Mouse (Mus musculus) embryo, embryonic 11.5 days (tissue): ENCODE data around the gene Anxa2.

Experiments
- DNase-seq: peaks from one replicate; pipeline ENCODE4 v3.0.0-alpha.2; 2012; ENCODE audit warnings: low read depth, low spot score

The Anxa2 gene

DNA sequence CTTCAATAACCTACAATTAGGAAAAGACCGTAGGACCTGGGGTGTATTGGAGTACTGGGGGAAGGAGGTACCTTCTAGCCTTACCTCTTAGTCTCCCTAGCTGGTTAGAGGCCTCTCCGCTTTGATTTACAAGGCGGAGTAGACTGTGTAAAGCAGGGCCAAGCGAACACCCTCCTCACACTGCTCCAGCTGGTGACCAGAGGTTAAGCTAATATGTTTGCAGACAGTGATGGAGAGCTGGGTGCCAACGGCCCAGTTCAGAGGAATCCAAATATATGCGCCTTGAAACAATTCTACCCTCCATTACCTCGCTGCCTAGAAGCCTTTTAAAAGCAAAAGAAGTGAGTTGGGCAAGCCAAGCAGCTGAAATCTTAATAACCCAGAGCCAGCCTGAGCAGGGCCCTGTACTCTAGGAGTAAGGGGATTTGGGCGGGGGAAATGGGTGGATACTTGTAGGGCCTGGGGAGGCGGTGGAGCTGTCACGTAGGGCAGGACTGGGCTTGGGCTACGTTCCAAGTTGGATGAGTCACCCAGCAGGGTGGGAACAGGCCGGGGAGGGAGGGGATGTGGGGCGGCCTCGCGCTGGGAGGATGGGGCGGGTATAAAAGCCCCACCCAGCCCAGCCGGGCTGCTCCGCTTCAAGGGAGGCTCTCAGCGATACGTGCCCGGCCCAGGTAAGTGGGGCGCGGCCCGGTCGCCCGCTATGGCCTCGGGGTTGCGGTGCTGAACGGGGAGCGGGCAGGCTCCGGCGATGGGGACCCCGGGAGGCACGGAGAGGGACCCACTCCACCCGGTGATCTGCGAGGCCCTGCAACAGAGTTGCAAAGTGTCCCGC is at the start of gene Anxa2:
Gene Anxa2 (plus strand): TSS at position 555 of the 835 bp plus-strand sequence.
- peak; percentile 62 for DNase-seq

DNA sequence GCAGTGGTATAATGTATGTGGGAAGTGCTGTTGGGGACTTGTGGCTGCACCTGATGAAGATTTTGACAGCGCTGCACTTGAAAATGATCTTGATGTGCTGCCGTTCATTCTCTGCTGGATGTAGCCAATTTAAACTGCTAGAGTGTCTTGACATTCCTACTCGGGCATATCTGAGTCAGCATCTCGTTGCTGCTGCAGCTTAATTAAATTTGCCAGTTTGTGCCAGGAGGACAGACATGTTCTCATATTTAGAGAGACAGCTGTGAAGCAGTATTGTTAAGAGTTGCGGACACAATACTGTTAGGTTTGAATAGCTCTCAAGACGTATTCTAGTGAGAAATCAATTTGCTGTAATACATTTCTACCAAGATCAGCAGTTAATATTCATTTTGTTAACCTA is 48.7 kb upstream of the Anxa2 start:
- no peak for DNase-seq

DNA sequence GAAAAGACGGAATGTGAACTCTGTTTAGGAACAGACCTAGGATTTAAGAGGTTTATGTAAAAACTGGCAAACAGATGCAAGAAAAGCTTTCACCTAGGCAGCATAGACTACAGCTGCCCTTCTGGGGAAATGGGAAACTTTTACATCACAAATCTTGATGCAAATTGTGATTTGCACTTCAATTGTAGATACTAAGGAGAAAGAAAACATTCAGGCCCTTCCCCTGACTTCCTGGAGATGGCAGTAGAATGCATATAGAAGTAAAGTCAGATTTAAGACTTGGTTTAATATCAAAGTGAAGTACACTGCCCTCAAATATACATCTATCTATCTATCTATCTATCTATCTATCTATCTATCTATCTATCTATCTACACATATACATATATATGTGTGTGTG is 33.9 kb upstream of the Anxa2 start:
- DNase-seq = no peak

DNA sequence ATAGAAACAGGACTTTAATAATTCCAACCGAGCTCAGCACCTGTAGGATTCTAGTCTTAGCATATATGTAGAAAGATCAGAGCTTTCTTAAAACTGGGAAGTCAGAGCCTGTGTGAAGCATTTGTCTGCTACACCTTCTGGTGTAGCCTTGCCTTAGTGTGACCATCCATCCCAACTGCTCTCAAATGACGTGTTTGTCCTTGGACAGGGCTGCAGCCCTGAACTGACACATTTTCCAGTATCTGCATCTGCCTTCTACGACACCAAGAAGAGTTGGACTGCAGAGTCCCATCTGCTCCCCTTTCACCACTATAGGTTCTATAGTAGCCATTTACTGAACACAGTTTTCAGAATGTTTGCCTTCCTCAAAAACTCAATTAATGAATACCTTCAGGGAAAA is 22.9 kb upstream of the Anxa2 start:
- DNase-seq = no peak

DNA sequence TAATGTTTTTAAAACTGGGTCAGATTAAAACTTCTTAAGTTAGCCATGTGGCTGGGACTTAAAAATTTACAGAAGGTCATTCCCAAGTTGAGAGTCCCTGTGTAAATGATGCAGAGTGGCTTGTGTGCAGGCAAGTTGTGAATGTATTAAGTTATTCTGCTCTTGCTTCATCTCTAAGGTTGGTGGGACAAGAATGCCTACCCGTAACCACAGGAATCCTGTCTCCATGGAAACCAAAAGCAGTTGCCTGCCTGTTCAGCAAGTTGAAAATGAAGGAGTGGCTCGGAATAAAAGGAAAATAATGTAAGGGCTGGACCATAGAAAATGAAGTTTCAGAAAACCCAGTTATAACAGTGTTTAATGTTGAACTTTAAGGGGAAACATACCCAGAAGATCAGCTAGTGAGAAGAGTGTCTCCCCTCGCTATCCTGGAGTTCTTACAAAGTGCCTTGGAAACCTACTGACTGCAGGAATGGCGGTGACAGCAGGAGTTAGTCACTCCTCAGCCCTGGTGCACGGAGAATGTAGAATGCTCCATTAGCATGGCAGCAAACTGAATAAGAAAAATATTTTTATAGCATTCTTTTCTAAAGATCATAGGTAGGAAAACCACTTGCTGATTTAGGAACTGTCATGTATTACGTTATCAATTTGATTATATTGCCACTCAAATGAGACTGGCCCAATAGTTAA is 21.4 kb upstream of the Anxa2 start:
- no peak for DNase-seq

DNA sequence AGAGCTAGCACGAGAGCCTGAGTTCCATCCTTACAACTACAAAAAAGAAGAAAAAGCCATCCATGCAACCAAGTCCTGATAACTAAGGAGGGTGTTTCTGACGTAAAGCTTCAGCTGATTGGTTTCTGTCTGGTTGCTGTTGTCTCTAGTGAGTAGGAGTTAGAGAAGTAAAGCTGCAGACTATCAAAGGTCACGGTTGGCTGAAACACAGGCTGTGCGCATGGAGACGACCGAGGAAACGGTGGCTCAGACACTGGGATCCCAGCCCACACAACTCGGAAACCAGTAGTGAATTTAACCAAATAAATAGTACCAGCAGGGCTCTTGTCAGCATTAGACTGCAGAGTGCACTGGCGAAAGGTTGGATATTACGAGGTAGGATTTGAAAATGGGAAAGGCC is 18.2 kb upstream of the Anxa2 start:
- no peak for DNase-seq

DNA sequence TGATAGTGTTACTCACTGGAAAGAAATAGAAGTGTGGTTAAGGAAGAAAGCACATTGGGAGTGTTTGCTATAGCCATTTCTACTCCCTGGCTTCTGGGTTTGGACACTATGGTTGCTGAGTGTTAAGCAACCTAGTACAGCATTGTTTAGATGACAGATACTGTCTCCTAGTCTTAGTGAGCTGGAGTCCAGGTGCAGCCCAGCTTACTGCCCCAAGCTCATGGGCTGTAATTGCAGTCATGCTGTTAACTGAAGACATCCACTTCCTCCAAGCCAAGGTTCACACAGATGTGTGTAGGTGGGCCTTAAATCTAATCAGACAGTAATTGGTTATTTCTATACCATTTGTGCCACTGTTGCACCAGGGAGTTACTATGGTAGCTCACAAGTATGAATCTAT is 17.8 kb upstream of the Anxa2 start:
- DNase-seq = no peak

DNA sequence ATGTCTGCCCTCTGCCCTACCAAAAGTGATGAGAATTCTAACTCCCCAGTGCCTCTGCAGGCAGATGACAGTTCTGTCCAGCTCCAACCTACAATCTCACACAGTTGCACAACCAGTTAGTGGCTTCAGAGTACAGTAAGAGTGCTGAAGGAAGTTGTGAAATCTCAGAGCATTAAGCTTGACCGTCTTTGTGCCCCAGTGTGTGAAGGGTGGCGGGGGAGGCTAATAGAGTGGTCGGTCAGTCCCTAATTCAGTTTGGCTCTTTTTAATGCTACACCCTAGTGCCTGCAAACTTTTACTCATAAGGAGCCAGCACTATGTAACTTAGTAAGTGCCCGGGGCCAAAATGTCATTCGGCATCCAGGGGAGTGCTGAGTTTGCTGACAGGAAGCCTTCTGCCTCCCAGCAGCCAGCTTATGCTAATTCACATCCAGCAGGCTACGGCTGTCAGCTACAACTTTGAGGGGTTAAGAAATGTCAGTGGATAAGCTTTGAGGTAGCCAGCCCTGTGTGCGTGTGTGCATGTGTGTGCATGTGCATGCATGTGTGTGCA is 13.5 kb upstream of the Anxa2 start:
- no peak for DNase-seq

DNA sequence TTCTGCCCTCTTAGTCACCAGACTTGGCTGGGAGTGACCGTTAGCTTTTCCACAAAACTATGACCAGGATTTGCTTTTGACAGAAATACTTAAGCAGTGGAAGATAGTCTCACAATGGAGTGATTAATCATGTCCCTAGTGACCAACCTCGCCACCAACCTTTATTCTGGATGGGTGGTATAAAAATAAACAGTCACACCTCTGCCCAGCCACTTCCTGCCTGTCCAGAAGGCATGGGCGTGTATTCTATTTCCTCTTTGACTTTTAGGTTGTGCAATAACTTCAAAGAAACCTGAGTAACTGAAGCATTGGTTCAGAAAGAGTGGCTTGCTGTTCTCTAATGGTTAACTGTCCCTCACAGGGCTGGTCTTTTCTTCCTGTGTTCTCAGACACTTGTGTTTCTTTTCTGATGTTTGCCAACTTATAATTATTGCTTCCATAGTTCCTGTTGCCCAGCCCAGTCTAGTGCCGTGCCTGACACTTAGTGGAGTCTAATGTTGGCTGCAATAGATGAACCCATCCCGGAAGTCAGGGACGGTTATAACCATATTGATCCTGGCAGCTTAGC is 10.9 kb upstream of the Anxa2 start:
- no peak for DNase-seq

DNA sequence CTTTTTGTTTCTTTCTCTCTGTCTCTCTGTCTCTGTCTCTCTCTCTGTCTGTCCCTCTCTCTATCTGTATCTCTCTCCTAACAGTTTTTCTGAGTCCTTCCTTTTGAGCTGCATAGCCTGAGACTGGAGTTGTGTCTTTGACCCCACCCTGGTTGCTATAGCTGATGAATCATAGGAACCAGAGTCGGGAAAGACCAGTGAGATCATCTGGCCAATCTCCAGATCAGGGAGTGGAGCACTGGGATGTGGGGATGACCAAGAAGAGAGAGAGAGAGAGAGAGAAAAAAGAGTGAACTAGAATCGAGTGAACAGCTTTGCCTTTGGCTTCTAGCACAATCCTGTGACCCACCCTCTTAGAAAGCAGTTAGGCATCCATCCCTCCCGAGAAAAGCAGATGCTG is 10.2 kb upstream of the Anxa2 start:
- no peak for DNase-seq

DNA sequence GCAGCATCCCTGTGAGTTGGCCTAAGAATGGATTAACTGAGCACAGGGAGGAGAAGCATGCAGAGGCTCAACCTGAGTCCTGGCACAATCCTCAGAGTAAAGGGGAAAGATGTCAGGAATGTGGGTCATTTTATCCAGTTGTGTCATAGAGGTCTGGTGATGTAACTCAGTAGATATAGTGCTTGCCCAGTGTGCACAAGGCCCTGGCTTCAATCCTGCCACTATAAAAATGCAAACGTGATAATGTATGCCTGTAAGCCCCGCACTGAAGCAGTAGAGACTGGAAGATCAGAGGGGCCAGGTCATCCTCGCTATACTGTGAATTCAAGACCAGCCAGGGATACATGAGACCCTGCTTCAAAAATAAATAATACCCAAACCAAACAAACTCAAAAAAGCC is 4.6 kb upstream of the Anxa2 start:
- no peak for DNase-seq

DNA sequence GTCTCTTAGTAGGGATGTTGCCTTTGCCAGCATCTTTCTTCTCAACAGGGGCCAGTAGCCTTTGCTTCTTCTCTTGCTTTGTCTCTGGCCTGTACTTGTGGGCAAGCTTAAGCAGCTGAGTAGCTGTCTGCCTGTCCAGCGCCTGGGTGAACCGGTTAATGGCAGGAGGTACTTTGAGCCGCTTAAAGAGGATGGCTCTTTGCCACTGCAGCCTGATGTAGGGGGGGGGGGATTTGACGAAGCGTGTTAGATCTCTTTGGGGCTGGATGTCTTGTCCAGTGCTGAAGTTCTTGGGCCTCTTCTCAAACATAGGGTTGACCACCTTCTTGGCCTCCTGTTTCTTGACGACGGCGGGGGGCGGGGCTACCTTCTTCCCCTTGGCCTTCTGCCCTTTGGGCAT is 2.8 kb upstream of the Anxa2 start:
- no peak for DNase-seq

DNA sequence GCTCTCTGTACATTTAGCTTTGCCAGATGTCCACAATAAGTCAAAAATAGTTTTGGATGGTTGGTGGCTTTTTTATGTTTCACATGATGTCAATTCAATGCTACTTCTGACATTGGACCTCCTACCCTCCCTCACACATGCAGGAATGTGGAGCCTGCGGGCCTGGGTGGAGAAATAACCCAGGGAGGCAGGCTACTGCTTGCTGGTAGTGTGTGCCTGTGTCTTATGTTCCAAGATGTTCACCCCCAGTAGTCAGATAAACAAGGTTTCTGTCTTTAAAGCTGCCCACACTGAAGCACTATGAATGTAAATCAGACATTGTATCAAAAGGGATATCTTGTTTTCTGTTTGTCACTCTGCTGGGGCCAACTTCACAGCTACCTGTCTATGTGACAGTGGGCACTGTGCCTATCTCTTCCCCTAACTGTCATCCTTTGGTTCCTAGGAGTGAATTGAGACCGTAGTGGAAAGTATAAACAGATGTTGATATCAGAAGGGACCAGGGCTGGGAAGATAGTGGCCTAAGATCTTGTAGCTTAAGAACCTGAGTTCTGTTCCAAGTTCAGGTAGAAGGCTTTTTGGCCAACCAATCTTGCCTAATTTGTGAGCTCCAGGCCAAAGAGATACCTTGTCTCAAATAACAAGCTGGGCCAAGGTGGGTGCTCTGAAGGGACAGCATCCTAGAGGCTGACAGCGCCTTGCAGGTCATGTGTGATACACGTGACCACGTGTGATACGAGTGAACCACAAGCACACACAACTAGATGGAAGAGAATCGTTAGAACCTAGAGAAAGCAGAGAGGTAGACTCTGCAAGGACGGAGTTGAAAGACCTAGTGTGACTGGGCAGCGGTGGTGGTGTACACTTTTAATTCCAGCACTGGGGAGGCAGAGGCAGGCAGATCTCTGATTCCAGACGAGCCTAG is 1.3 kb upstream of the Anxa2 start:
- no peak for DNase-seq

DNA sequence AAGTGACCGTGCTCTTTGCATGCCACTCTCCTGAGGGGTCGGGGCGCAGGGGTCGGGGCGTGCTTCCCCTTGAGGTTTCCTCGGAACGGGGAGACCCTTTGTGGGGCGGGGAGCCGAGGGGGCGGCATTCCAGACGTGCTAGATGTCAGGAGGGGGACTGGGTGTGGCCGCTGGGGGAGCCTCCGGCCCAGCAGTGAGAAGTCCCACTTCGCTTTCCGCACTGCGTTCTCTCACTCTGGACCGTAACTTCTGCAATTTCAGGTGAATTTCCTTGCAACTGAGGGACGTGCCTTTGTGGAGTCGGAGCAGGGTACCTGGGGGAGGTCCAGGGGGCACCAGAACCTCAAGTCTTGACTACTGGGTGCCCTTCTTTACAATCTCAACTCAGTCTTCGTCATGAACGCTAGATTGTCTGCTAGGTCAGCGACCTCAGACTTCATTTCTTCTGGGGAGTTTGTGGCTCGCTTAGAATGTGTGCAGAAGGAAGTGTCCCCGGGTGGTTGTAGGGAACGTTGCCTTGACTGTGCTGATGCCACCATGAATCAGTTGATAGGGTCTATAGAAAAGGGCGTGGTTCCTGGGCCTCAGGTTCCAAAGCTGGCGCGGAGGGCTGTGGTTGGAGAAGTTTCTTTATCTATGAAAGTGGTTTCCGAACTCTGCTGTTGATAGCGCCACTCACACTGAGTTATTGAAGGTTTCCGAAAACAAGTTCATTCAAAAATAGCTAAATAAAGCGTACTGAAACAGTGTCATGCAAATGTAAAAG is 664 bp downstream of the Anxa2 start:
- DNase-seq = no peak

DNA sequence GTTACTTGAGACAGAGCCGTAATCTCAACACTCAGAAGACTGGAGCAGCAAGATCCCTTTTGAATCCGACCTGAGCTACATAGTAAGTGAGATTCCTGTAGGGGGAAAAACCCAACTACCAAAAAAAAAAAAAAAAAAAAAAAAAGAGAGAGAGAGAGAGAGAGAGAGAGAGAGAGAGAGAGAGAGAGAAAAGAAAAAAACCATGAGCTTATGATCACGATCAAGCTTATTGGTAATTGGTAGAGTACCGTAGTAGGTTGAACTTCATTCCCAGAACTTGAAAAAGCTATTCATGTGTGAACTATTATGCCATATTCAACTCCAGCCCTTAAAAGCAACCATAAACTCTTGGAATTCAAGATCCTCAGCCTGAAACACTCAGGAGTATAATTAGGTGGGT is 1.3 kb downstream of the Anxa2 start:
- no peak for DNase-seq

DNA sequence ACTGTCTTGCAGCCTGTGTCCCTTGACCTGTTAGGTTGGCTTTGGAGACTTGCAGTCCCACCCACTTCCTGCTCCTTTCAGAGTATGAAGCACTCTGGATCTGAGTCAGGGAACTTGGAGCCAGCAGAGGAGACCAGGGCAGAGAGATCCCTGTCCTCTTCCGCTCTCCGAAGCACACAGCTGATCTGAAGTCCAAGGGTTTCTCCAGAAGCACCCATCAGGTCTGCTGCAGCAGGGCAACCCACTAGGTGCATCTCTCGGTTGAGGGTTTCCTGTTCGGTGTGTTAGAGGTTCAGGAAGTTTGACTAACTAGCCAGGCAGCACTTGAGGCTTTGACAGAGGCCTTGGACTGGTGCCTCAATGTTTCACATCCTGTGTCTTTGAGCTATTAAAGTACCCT is 2.0 kb downstream of the Anxa2 start:
- DNase-seq = no peak

DNA sequence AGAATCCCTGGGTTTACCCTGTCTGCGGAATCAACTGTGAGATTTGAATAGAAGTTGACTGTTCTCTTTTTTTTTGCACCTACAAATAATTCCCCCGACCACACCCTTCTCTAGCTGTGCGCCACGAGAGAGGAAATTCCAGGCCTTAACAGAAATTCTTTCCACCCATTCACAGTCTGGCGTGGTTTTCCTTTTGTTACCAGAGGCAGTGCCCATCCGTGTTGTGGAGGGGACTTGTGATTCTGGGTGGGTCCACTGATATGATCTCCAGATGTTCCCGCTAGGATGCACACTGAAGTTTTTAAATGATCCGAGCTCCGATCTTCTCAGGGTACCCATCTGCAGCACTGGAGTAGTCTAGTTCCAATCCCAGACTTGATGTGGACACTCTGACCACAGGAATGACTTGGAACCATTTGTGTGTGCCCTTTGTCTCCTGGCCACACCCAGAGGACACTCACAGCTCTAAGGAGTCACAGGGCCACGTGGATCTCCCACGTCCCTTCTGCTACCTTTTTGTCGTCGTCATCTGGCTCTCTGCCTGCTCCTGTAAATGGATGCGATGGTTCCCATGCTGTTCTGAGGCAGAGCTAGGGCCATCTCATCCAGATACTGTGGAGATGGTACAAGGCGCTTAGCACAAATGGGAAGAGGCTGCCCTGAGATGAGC is 3.1 kb downstream of the Anxa2 start:
- no peak for DNase-seq

DNA sequence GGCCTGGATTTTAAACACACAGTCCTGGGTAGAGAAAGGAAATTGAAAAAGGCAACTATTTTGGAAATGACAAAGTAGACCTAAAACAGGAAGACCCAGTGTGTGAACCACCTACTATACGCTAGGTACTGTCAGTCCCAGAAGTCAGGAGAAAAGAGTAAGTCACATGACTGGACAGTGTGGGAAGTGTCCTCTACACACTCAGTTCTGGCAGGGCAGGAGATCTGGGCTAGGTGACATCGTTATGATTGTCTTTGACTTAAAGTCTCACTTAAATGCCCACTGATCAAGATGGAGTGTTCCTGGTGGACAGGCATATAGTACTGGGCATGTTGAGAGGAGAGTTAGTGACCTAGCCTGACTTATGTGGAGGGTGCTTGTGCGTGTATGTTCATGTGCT is 3.7 kb downstream of the Anxa2 start:
- DNase-seq = no peak

DNA sequence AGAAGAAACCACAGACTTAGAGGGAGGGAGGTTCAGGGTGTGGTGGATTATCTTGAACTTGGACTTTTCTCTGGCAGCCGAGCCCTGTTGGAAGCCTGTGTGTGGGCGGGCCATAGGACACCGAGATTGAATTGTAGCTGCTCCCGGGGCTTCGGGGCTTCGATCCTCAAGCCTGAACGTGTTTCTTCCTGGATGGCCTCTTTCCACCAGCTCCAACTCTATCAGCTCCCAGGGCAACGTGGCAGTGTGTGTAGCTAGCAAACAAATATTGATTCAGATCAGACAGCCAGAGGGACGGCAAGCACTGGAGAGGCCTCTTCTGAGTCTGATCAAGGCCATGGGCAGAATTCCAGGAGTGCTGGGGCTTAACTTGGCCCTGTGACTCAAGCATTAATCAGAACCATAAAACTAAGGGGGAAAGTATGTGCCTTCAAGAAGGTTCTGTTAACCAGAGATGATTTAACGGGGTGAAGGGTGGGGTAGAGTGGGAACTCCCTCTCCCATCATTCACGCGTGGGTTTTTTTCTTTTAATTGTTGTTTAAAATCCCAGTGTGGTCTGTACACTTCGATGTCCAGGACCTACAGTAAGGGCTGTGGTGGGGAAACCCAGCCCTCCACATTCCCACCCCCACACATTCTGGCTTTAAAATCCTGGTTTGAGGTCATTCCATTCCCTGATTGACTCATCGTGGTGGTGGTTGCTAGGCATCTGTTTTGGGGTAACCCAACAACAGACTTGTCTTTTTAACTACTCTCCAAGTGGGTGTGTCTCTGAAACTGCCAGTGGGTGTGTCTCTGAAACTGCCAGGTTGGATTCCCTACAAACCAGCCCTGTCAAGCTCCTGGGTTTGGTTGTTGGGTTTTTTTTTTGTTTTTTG is 4.6 kb downstream of the Anxa2 start:
- no peak for DNase-seq
